Mouse (Mus musculus): ENCODE results near the gene Serpina3a. TPM values are rescaled to one million over a fixed set of nuclear protein-coding genes. Genes with fewer than 3 reads are reported as not detected.

Gene Serpina3a
- polyA plus RNA-seq, 1 experiment = not detected

- H3K36me3 ChIP-seq (ENCODE audit: control insufficient read depth, insufficient read depth) = no peaks in the 10 kb centered on the region
- no peak overlapping the region for H3K4me3 ChIP-seq (ENCODE audit: insufficient read depth, poor library complexity, severe bottlenecking)
- no peaks in the 10 kb centered on the region for H3K27me3 ChIP-seq (ENCODE audit: control insufficient read depth, insufficient read depth, insufficient read length)
- H3K79me2 ChIP-seq (ENCODE audit: control insufficient read depth, insufficient read depth) = no peaks in the 10 kb centered on the region
- no peak for TF ChIP-seq CTCF (IDR thresholded peaks at IDR 0.05; ENCODE audit: control insufficient read depth, insufficient read depth, insufficient read length)
- no peak for TF ChIP-seq FOSL1 (IDR thresholded peaks at IDR 0.05; ENCODE audit: insufficient read depth, low read length, poor library complexity, severe bottlenecking)
- TF ChIP-seq CEBPB (IDR thresholded peaks at IDR 0.05; ENCODE audit: low read depth) = no peak
- TF ChIP-seq USF1 (IDR thresholded peaks at IDR 0.05; ENCODE audit: low read depth) = no peak
- no peak for TF ChIP-seq MYOD1 (IDR thresholded peaks at IDR 0.05; ENCODE audit: control insufficient read depth, insufficient read length, low read depth)
- no peak for TF ChIP-seq MAX (IDR thresholded peaks at IDR 0.05)
- no peak for TF ChIP-seq MYOG (IDR thresholded peaks at IDR 0.05; ENCODE audit: control insufficient read depth, extremely low read depth, insufficient read length)
- H3ac ChIP-seq (ENCODE audit: control insufficient read depth, insufficient read length, low read depth) = no peak overlapping the region
- H3K79me3 ChIP-seq (ENCODE audit: low read depth) = no peaks in the 10 kb centered on the region
Observed at GRCm38 (mm10) chr12:104106919-104107318, 5.6 kb upstream of the Serpina3a start.

GRCm38 (mm10) chr12:104108507-104108906 lies 4.0 kb upstream of the Serpina3a start:
- TF ChIP-seq FOSL1 (IDR thresholded peaks at IDR 0.05; ENCODE audit: insufficient read depth, low read length, poor library complexity, severe bottlenecking) = no peak
- no peak for TF ChIP-seq MYOD1 (IDR thresholded peaks at IDR 0.05; ENCODE audit: control insufficient read depth, insufficient read length, low read depth)
- TF ChIP-seq USF1 (IDR thresholded peaks at IDR 0.05; ENCODE audit: low read depth) = no peak
- TF ChIP-seq CTCF (IDR thresholded peaks at IDR 0.05; ENCODE audit: control insufficient read depth, insufficient read depth, insufficient read length) = no peak
- TF ChIP-seq MAX (IDR thresholded peaks at IDR 0.05) = no peak
- TF ChIP-seq MYOG (IDR thresholded peaks at IDR 0.05; ENCODE audit: control insufficient read depth, extremely low read depth, insufficient read length) = no peak

GRCm38 (mm10) chr12:104114921-104115579 lies 2.5 kb downstream of the Serpina3a start:
- Histone ChIP-seq H3K4me3 (ENCODE audit: insufficient read depth, poor library complexity, severe bottlenecking) (no peak overlapping the region), H3K79me3 (ENCODE audit: low read depth) (no peaks in the 10 kb centered on the region), H3K79me2 (ENCODE audit: control insufficient read depth, insufficient read depth) (no peaks in the 10 kb centered on the region), H3K36me3 (ENCODE audit: control insufficient read depth, insufficient read depth) (no peaks in the 10 kb centered on the region), H3K27me3 (ENCODE audit: control insufficient read depth, insufficient read depth, insufficient read length) (no peaks in the 10 kb centered on the region), H3ac (ENCODE audit: control insufficient read depth, insufficient read length, low read depth) (no peak overlapping the region)
- TF ChIP-seq MYOD1 (IDR thresholded peaks at IDR 0.05; ENCODE audit: control insufficient read depth, insufficient read length, low read depth) (no peak), USF1 (IDR thresholded peaks at IDR 0.05; ENCODE audit: low read depth) (no peak), FOSL1 (IDR thresholded peaks at IDR 0.05; ENCODE audit: insufficient read depth, low read length, poor library complexity, severe bottlenecking) (no peak), CEBPB (IDR thresholded peaks at IDR 0.05; ENCODE audit: low read depth) (no peak), CTCF (IDR thresholded peaks at IDR 0.05; ENCODE audit: control insufficient read depth, insufficient read depth, insufficient read length) (no peak), MAX (IDR thresholded peaks at IDR 0.05) (no peak), MYOG (IDR thresholded peaks at IDR 0.05; ENCODE audit: control insufficient read depth, extremely low read depth, insufficient read length) (no peak)

More at GRCm38 (mm10) chr12:104108507-104108906, 4.0 kb upstream of the Serpina3a start:
- Histone ChIP-seq H3K36me3 (ENCODE audit: control insufficient read depth, insufficient read depth) (no peaks in the 10 kb centered on the region), H3K79me3 (ENCODE audit: low read depth) (no peaks in the 10 kb centered on the region), H3K4me3 (ENCODE audit: insufficient read depth, poor library complexity, severe bottlenecking) (no peak overlapping the region), H3ac (ENCODE audit: control insufficient read depth, insufficient read length, low read depth) (no peak overlapping the region), H3K27me3 (ENCODE audit: control insufficient read depth, insufficient read depth, insufficient read length) (no peaks in the 10 kb centered on the region), H3K79me2 (ENCODE audit: control insufficient read depth, insufficient read depth) (no peaks in the 10 kb centered on the region)

- H3K27me3 ChIP-seq (ENCODE audit: control insufficient read depth, insufficient read depth, insufficient read length) = no peaks in the 10 kb centered on the region
- H3K36me3 ChIP-seq (ENCODE audit: control insufficient read depth, insufficient read depth) = no peaks in the 10 kb centered on the region
- H3ac ChIP-seq (ENCODE audit: control insufficient read depth, insufficient read length, low read depth) = no peak overlapping the region
- no peaks in the 10 kb centered on the region for H3K79me2 ChIP-seq (ENCODE audit: control insufficient read depth, insufficient read depth)
- H3K79me3 ChIP-seq (ENCODE audit: low read depth) = no peaks in the 10 kb centered on the region
- TF ChIP-seq MYOD1 (IDR thresholded peaks at IDR 0.05; ENCODE audit: control insufficient read depth, insufficient read length, low read depth) (no peak), MAX (IDR thresholded peaks at IDR 0.05) (no peak), USF1 (IDR thresholded peaks at IDR 0.05; ENCODE audit: low read depth) (no peak), MYOG (IDR thresholded peaks at IDR 0.05; ENCODE audit: control insufficient read depth, extremely low read depth, insufficient read length) (no peak)
- H3K4me3 ChIP-seq (ENCODE audit: insufficient read depth, poor library complexity, severe bottlenecking) = no peak overlapping the region
Observed at GRCm38 (mm10) chr12:104123097-104123496, 10.6 kb downstream of the Serpina3a start.

GRCm38 (mm10) chr12:104123996-104124395 lies 11.5 kb downstream of the Serpina3a start:
- Histone ChIP-seq H3ac (ENCODE audit: control insufficient read depth, insufficient read length, low read depth) (no peak overlapping the region), H3K4me3 (ENCODE audit: insufficient read depth, poor library complexity, severe bottlenecking) (no peak overlapping the region), H3K79me2 (ENCODE audit: control insufficient read depth, insufficient read depth) (no peaks in the 10 kb centered on the region), H3K36me3 (ENCODE audit: control insufficient read depth, insufficient read depth) (no peaks in the 10 kb centered on the region), H3K27me3 (ENCODE audit: control insufficient read depth, insufficient read depth, insufficient read length) (no peaks in the 10 kb centered on the region), H3K79me3 (ENCODE audit: low read depth) (no peaks in the 10 kb centered on the region)
- TF ChIP-seq MYOG (IDR thresholded peaks at IDR 0.05; ENCODE audit: control insufficient read depth, extremely low read depth, insufficient read length) (no peak), MAX (IDR thresholded peaks at IDR 0.05) (no peak), MYOD1 (IDR thresholded peaks at IDR 0.05; ENCODE audit: control insufficient read depth, insufficient read length, low read depth) (no peak), FOSL1 (IDR thresholded peaks at IDR 0.05; ENCODE audit: insufficient read depth, low read length, poor library complexity, severe bottlenecking) (no peak), USF1 (IDR thresholded peaks at IDR 0.05; ENCODE audit: low read depth) (peak; percentile 41)
